Mouse (Mus musculus) frontal cortex, adult 2 months (tissue): ENCODE measurements around the gene Pdzph1. TPM values are rescaled to one million over a fixed set of nuclear protein-coding genes. Genes with fewer than 3 reads are reported as not detected.

Source experiments
- DNase-seq, 2 experiments: peaks; one replicate each; pipeline ENCODE4 v3.0.0; 2022; ENCODE audit warnings: low spot score in 1 of 2; ENCODE audit errors: extremely low spot score in 1 of 2
- polyA plus RNA-seq: library from polyadenylated mRNA; depleted of rRNA; stranded (reverse); fragments of >200 nt; gene quantifications from 2 replicates; pipeline ENCODE4 v1.2.3, GENCODE M21; 2012; rRNA removed

Gene Pdzph1
- polyA plus RNA-seq, result 10.4 and 11.2 TPM in 2 replicates

GRCm38 (mm10) chr17:58991275-58991674 is at the start of gene Pdzph1:
Gene Pdzph1, minus strand, starts transcription at chr17:58991375.
- DNase-seq, result no peak

- DNase-seq, result peak in 1 of 2 experiments; percentile 56
Measured at GRCm38 (mm10) chr17:59039754-59040153, 48.6 kb upstream of the Pdzph1 start.

GRCm38 (mm10) chr17:59033445-59033844 is 42.3 kb upstream of the Pdzph1 start:
- DNase-seq, result no peak

DNA sequence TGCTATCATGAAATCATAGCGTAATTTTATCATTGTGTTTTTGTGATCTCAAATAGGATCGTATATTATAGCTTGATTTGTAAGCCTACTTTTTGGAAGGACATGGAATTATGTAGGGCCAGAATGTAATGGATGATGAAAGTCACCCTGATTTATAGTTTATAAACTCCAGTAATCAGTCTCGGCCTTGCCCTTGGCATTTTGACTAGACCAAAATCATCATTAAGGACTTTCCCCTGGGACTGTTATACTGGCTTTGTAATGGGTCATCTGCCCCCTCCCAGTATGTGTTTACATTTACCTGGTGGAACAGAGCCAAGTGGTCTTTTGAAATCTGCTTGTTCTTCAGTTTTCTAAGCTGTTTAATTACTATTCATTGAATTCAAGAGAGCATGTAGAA is 35.2 kb upstream of the Pdzph1 start:
- DNase-seq, result no peak

GRCm38 (mm10) chr17:59024502-59024901 is 33.3 kb upstream of the Pdzph1 start:
- no peak for DNase-seq

- DNase-seq, result no peak
Measured at GRCm38 (mm10) chr17:59023971-59024370, 32.8 kb upstream of the Pdzph1 start.

DNA sequence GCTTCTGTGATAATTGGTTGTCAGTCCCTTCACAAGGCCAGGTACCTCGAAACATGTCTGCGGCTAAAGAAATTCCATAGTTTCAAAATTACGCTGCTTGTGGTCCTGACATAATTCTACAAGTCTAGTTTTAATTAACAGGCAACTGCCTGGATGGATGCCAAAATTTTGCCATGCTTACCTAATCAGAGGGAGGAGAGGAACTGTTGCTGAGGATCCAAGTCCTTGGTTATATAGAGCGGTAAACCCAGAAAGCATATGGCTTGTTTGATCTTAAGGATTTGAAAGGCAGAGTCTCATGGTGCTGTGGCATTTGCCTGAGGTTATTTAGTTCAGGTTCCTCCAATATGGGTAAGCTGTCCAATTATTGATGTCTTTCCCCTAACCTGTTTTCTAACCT is 27.5 kb upstream of the Pdzph1 start:
- DNase-seq, result no peak

- peak; percentile 51 to 75 for DNase-seq
Measured at GRCm38 (mm10) chr17:59013091-59013459, 21.9 kb upstream of the Pdzph1 start, which contains the start of gene Nudt12. Gene Nudt12, minus strand, starts transcription at chr17:59013372.

- DNase-seq, result no peak
Measured at GRCm38 (mm10) chr17:59012421-59013090, 21.4 kb upstream of the Pdzph1 start.

GRCm38 (mm10) chr17:59011546-59012307 is 20.6 kb upstream of the Pdzph1 start:
- no peak for DNase-seq

DNA sequence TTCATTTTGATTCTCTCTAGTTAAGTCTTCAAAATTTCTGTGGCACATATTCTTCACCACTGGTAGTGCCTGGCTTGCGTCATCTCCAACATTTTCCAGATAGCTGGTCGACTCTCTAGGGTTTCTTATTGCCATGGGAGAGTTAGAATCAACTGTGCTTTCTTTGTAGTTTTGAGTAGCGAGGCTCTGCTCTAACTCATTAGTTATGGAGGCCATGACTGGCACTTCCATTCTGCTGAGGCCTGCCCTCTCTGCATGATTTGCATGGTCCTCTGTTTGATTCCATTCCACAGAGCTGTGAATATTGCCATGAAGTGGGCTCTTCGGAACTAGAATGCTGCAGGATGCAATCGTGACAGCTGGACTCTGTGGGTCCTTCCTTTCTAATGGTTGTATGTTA is 17.9 kb downstream of the Pdzph1 start:
- DNase-seq, result no peak

DNA sequence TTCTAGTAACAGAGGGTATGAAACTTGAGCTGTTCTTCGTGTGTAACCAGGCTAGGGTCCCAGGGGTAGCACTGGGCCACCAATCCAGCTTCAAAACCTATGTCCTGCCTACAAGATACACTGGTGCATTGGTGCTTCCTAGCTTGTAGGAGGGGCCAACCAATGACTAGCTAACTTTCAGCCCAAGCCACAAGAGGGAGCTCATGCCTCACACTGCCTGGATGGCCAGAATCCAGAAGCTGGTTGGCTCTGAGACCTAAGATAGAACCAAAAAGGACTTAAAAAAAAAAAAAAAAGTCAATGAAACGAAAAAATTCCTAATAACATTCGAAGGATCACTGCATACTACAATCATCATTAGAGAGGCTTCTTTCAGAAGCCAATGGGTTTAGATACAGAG is 31.3 kb downstream of the Pdzph1 start:
- DNase-seq, result peak in 1 of 2 experiments; percentile 62

- no peak for DNase-seq
Measured at GRCm38 (mm10) chr17:58957055-58957454, 34.1 kb downstream of the Pdzph1 start.

DNA sequence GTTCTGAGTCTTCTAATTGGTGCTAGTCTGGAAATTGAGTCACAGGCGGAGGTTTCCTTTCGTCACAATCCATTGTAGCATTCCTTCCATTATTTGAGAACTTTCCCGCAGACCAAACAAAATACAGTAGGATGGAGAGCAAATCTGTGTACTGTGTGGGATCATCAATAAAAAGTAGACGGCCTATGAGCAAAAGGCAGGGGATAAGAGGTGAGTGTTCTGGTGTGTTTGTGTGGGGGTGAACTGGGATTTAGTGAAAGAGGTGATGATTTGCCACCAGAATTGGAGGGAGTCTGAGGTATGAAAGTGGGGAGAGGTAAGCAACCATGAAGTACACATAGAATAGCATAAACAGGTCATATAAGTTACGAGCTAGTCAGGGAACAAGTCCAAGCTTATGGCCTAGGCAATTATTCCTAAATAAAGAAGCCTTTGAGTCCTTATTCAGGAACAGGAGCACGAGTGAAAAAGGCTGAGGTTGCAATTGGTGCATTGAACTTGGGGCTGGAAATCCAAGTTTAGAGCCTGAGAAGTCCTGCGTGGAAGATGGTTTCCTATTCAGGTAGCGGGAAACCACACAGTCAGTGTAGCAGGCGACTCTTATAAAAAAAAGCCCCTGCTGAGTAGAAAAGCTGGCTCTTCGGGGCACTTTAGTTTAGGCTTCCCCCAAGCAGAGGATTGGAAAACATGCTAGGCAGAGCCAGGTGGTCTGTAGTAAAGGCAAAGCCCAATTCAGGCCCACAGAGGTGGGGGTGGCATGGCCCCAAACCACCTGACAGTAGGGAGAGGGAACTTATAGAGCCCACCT is 48.0 kb downstream of the Pdzph1 start:
- no peak for DNase-seq

- no peak for DNase-seq
Measured at GRCm38 (mm10) chr17:58938598-58938997, 52.6 kb downstream of the Pdzph1 start.

- no peak for DNase-seq
Measured at GRCm38 (mm10) chr17:58937533-58937932, 53.6 kb downstream of the Pdzph1 start.

DNA sequence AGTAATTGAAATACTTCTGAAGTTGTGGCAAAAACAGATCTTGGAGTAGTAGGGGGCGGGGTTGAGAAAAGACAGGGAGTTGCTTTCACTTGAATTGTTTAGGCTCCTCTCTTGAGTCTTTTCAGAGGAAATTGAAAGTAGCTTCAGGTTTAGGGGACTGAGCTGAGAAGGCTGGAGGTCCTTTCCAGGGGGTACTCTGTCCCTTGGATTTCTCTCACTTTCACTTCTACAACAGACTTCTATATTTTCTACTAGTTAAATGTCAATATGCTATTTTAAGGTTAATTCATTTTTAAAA is 58.2 kb downstream of the Pdzph1 start:
- DNase-seq, result no peak

- DNase-seq, result no peak
Measured at GRCm38 (mm10) chr17:58932279-58932982, 58.7 kb downstream of the Pdzph1 start.

DNA sequence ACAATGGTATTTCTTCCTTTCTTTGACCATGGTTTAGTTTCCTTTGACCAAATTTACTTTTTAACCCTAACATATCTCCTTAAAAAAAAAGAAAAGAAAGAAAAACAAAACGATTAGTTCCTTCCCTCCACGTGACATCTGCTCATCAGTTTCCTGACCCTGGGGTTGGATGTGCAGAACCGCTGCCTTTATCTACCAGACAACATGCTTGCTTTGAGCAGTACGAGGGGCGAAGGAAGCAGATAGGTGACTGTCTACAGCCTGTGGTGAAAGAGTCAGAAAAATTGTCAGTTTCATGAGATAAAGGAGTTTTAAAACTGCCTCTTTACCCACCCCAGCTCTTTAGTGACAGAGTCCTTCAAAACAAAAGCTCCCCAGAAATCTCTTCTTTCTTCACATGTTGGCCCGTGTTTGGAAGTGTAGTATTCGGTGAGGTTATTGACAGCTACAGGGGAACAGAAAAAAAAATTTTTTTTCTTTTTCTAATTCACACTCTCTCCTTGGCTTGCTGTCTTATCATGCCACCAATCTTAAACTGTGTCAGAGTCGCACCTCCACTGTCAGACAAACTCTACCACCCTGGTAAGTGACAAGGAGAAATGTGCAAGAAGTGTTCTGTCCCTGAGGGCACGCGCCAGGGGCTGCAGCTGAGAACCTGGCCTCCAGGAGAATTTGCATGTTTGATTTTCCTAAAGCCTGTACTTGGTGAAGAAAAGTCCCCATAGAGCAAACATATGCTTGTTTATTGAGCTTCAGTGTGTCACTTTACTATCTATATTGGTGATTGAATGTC is 66.2 kb downstream of the Pdzph1 start:
- DNase-seq, result no peak

GRCm38 (mm10) chr17:58923901-58924476 is 67.2 kb downstream of the Pdzph1 start:
- no peak for DNase-seq
